Mouse (Mus musculus) embryonic stem cell, embryonic (primary cell): ENCODE measurements around the gene Tmem30b.
"Not testable (repeated sequence)": the region's sequence is repeated elsewhere in the genome, so short reads cannot be mapped to it uniquely, and the experiment has no call there.

Experiments used
- CTCF ChIA-PET, 4 experiments: fragments of 300-600 bp in 2 of 4; fragments of 350-600 bp in 2 of 4; sonication (Branson Sonifier 250); formaldehyde crosslinking; loops; one replicate each; lab custom pipeline; 2022; ENCODE audit warnings: inconsistent platforms in 2 of 4; lab: Charles Lee
- POLR2A ChIA-PET, 4 experiments: fragments of 300-600 bp in 2 of 4; fragments of 350-600 bp in 2 of 4; sonication (Branson Sonifier 250); formaldehyde crosslinking; loops; one replicate each; lab custom pipeline; 2022; ENCODE audit warnings: antibody characterized with exemption in 4 of 4, inconsistent platforms in 1 of 4; lab: Charles Lee

The Tmem30b gene

DNA sequence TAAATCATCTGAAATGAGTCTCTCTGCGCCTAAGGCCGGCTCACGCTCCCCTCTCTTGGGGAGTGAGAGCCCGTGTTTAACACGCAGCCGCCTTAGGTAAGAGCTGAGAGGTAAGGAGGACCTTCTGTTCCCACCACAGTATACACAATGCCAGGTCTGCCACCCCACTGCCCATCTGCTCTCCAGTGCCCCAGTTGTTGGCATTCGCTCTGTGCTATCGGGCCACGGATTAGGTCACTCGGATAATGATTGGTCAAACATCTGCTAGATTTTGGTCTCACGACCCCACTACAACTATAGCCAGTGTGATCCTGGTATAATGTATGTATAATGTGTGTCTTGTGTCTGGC, 19.4 kb upstream of the Tmem30b start:
- POLR2A ChIA-PET = no interaction called here
- CTCF ChIA-PET = interaction anchor here in 3 of 4 experiments (0.6 to 1.3 kb wide), 10 partner anchors 11 to 444 kb away, joined by 3 to 9 read pairs (median 4); no protein-coding TSS in a partner anchor

GRCm38 (mm10) chr12:73564795-73565619, 18.8 kb upstream of the Tmem30b start:
- CTCF ChIA-PET = interaction anchor here (0.6 to 1.3 kb wide), 13 partner anchors 11 to 444 kb away, joined by 3 to 9 read pairs (median 4); no protein-coding TSS in a partner anchor
- POLR2A ChIA-PET = no interaction called here

DNA sequence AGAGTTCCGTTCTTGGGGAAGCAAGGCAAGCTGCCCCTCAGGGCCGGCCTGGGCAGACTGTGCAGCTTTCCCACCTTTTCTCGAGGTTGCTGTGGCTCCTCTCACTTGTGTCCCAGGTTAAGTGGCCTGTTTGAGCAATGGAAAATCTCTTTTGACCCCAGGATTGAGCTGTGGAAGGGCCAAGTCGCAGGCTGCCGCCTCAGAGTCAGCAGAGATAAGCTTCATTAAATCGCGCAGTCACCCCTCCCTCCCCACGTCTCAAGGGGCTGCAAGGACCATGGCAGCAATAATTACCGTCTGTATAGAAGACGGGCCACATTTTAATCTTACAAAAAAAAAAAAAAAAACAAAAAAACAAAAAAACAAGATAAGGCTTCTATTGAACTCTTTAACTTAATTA, 18.0 kb upstream of the Tmem30b start:
- ChIA-PET POLR2A (no interaction called here), CTCF (interaction anchor here (0.5 to 1.2 kb wide), 4 partner anchors 10 to 855 kb away, joined by 4 to 5 read pairs (median 4); no protein-coding TSS in a partner anchor)

DNA sequence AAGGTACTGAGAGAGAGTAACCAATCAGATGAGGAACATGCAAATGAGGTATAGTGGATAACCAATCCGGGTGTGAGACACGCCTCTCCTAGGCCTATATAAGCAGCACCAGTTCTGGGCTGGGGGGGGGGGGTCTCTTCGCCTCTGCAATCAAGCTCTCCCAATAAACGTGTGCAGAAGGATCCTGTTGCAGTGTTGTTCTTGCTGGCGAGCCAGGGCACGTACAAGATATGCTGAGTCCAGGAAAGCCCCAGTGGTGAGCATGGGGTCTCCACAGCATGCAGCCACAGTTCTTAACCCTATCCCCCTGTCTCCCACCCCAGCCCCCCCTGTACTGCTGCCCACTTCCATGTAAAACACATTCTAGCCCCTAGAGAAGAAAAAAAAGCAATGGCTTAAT, 16.9 kb upstream of the Tmem30b start:
- CTCF ChIA-PET, POLR2A ChIA-PET: not testable (repeated sequence)

GRCm38 (mm10) chr12:73560091-73560490, 13.9 kb upstream of the Tmem30b start:
- ChIA-PET POLR2A (interaction anchor here in 3 of 4 experiments (0.6 to 1.6 kb wide), 7 partner anchors 12 to 447 kb away, joined by 3 to 5 read pairs (median 3); no protein-coding TSS in a partner anchor), CTCF (interaction anchor here (0.5 to 2.7 kb wide), 47 partner anchors 9 to 1123 kb away, joined by 3 to 18 read pairs (median 4); partner anchors contain the start of genes Tmem30b (in 3 of the 4) and Prkch (in 1 of the 4))

GRCm38 (mm10) chr12:73558525-73559195, 12.5 kb upstream of the Tmem30b start:
- POLR2A ChIA-PET = no interaction called here
- CTCF ChIA-PET = interaction anchor here in 2 of 4 experiments (0.5 to 2.7 kb wide), 3 partner anchors 26 to 335 kb away, joined by 5 to 11 read pairs (median 7); partner anchors contain the start of gene Prkch (in 1 of the 2)

DNA sequence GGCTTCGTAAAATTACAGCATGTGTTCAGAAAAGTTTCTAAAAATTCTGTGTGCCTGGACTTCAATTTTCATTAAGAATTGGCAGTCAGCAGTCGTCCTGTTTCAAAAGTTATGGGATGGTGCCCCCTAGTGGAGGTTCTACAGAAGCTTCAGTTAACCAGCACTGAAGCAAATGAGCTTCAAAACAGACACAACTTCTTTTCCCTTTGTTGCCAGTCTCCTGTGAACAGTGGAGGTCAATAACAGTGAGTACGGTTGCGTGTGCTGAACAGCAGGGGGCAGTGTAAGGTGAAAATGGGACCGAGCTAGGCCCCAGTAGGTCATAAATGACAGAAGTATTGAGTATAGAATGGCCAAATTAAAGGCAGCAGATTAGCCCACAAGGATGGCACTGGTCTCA, 8.0 kb upstream of the Tmem30b start:
- ChIA-PET CTCF (interaction anchor here (0.5 to 4.2 kb wide), 74 partner anchors 9 to 1059 kb away, joined by 3 to 47 read pairs (median 4); partner anchors contain the start of genes Tmem30b (in 3 of the 4), Prkch (in 1 of the 4), Slc38a6 (in 1 of the 4) and Trmt5 (in 1 of the 4)), POLR2A (interaction anchor here (0.5 to 1.4 kb wide), 9 partner anchors 8 to 486 kb away, joined by 3 to 6 read pairs (median 3); partner anchors contain the start of gene Tmem30b (in 1 of the 4))

DNA sequence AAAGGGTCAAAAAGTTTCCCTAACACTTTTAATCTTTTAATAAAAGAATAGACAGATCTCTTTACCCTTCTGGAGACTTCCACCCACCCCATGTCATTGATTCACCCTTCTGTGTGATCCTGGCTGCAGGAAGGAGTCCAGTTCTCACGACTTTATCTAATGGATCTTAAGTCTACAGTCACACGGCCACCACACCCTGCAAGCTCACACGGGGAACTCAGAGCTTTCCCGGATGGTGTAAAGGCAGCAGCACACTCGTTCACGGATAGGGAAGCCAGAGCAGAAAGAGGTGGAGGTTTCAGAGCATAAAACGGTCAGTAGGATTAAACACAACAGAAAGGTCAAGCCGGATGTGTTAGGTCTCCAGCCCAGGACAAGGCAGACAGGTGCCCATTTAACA, 2.1 kb upstream of the Tmem30b start:
- ChIA-PET CTCF (interaction anchor here in 1 of 4 experiments (1.1 kb wide), 1 partner anchor 14 kb away, joined by 3 read pairs; no protein-coding TSS in a partner anchor), POLR2A (interaction anchor here in 2 of 4 experiments (0.7 to 1.4 kb wide), 2 partner anchors 502 kb away, joined by 3 read pairs; no protein-coding TSS in a partner anchor)

- ChIA-PET CTCF (interaction anchor here in 1 of 4 experiments (2.5 to 2.7 kb wide), 2 partner anchors 13 kb away, joined by 8 to 11 read pairs; no protein-coding TSS in a partner anchor), POLR2A (interaction anchor here in 1 of 4 experiments (1.4 kb wide), 1 partner anchor 501 kb away, joined by 3 read pairs; no protein-coding TSS in a partner anchor)
Measured at GRCm38 (mm10) chr12:73547646-73548045, 1.5 kb upstream of the Tmem30b start.

GRCm38 (mm10) chr12:73545672-73546085, 513 bp downstream of the Tmem30b start:
- ChIA-PET CTCF (interaction anchor here (0.6 to 2.7 kb wide), 18 partner anchors 8 to 702 kb away, joined by 3 to 27 read pairs (median 6); no protein-coding TSS in a partner anchor), POLR2A (interaction anchor here in 3 of 4 experiments (0.6 to 2.4 kb wide), 11 partner anchors 8 to 499 kb away, joined by 3 to 13 read pairs (median 3); no protein-coding TSS in a partner anchor)

GRCm38 (mm10) chr12:73544736-73545671, 1.2 kb downstream of the Tmem30b start:
- CTCF ChIA-PET = interaction anchor here (0.6 to 2.7 kb wide), 17 partner anchors 9 to 702 kb away, joined by 3 to 27 read pairs (median 7); no protein-coding TSS in a partner anchor
- POLR2A ChIA-PET = interaction anchor here in 3 of 4 experiments (1.0 to 2.4 kb wide), 10 partner anchors 8 to 498 kb away, joined by 3 to 13 read pairs (median 3); no protein-coding TSS in a partner anchor

- ChIA-PET POLR2A (no interaction called here), CTCF (no interaction called here)
Measured at GRCm38 (mm10) chr12:73543191-73543590, 3.0 kb downstream of the Tmem30b start.

DNA sequence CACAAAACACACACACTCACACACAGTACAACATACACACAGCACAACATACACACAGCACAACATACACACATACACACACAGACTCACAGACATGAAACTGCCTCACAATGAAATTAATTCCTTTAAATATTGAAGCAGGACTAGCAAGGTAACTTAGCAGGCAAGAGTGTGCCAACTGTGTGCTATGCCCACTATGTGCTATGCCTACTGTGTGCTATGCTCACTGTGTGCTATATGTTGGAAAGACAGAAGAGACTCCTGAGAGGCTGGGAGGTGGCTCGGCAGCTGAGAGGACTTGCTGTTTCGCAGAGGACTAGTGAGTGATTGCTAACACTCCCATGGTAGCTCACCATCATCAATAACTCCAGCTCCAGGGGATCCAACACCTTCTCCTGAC, 5.8 kb downstream of the Tmem30b start:
- ChIA-PET POLR2A (no interaction called here), CTCF (no interaction called here)

GRCm38 (mm10) chr12:73539151-73539550, 7.0 kb downstream of the Tmem30b start:
- CTCF ChIA-PET = interaction anchor here in 3 of 4 experiments (0.6 to 2.2 kb wide), 4 partner anchors 15 to 161 kb away, joined by 3 to 9 read pairs (median 3); no protein-coding TSS in a partner anchor
- POLR2A ChIA-PET = interaction anchor here in 2 of 4 experiments (0.6 to 1.0 kb wide), 2 partner anchors 10 to 1074 kb away, joined by 3 read pairs; no protein-coding TSS in a partner anchor

GRCm38 (mm10) chr12:73538139-73538508, 8.1 kb downstream of the Tmem30b start:
- POLR2A ChIA-PET = interaction anchor here (0.5 to 1.0 kb wide), 6 partner anchors 7 to 256 kb away, joined by 3 to 4 read pairs (median 4); no protein-coding TSS in a partner anchor
- CTCF ChIA-PET = interaction anchor here (0.6 to 4.7 kb wide), 14 partner anchors 15 to 561 kb away, joined by 3 to 47 read pairs (median 7); no protein-coding TSS in a partner anchor

- ChIA-PET POLR2A (interaction anchor here (0.5 to 1.0 kb wide), 6 partner anchors 8 to 255 kb away, joined by 3 to 4 read pairs (median 4); no protein-coding TSS in a partner anchor), CTCF (interaction anchor here (0.6 to 4.7 kb wide), 14 partner anchors 15 to 744 kb away, joined by 3 to 47 read pairs (median 7); no protein-coding TSS in a partner anchor)
Measured at GRCm38 (mm10) chr12:73537499-73538138, 8.6 kb downstream of the Tmem30b start.
